Mouse (Mus musculus): Measurements from ENCODE around the gene AI467606.

GRCm38 (mm10) chr7:127137262-127138017 is 46.3 kb downstream of the AI467606 start, which contains the start of gene Spn:
- TF ChIP-seq TAL1 (IDR thresholded peaks at IDR 0.05; ENCODE audit: low read length) (no peak), GATA1 (IDR thresholded peaks at IDR 0.05; ENCODE audit: low read length) (no peak)

Data from erythroblast, embryonic 14.5 days (primary cell).